Mouse (Mus musculus): ENCODE data around the gene Mical3.

The Mical3 gene

GRCm38 (mm10) chr6:121062891-121063408 lies 67.8 kb downstream of the Mical3 start:
- in situ Hi-C loops (cut with MboI; ENCODE audit: unreplicated experiment in 2 of 2): loop anchor here (5.0 to 10.0 kb wide), 2 partner anchors 44 to 52 kb away; no protein-coding TSS in a partner anchor

- in situ Hi-C loops (cut with MboI; ENCODE audit: unreplicated experiment in 2 of 2): no loop called here
These were observed 72.8 kb downstream of the Mical3 start for GRCm38 (mm10) chr6:121058039-121058438.

- in situ Hi-C loops (cut with MboI; ENCODE audit: unreplicated experiment in 2 of 2): no loop called here
These were observed 73.4 kb downstream of the Mical3 start for GRCm38 (mm10) chr6:121057181-121057956.

GRCm38 (mm10) chr6:121055496-121055895 lies 75.3 kb downstream of the Mical3 start:
- in situ Hi-C loops (cut with MboI; ENCODE audit: unreplicated experiment in 2 of 2): no loop called here

- in situ Hi-C loops (cut with MboI; ENCODE audit: unreplicated experiment in 2 of 2): no loop called here
These were observed 75.9 kb downstream of the Mical3 start for GRCm38 (mm10) chr6:121054908-121055307.

- in situ Hi-C loops (cut with MboI; ENCODE audit: unreplicated experiment in 2 of 2): no loop called here
These were observed 76.5 kb downstream of the Mical3 start for GRCm38 (mm10) chr6:121054340-121054739.

GRCm38 (mm10) chr6:121053585-121054112 lies 77.2 kb downstream of the Mical3 start:
- in situ Hi-C loops (cut with MboI; ENCODE audit: unreplicated experiment in 2 of 2): no loop called here

- in situ Hi-C loops (cut with MboI; ENCODE audit: unreplicated experiment in 2 of 2): no loop called here
These were observed 78.7 kb downstream of the Mical3 start for GRCm38 (mm10) chr6:121051972-121052629.

- in situ Hi-C loops (cut with MboI; ENCODE audit: unreplicated experiment in 2 of 2): no loop called here
These were observed 79.4 kb downstream of the Mical3 start for GRCm38 (mm10) chr6:121051411-121051810.

GRCm38 (mm10) chr6:121048696-121049095 lies 82.1 kb downstream of the Mical3 start:
- in situ Hi-C loops (cut with MboI; ENCODE audit: unreplicated experiment in 2 of 2): no loop called here

- in situ Hi-C loops (cut with MboI; ENCODE audit: unreplicated experiment in 2 of 2): no loop called here
These were observed 85.3 kb downstream of the Mical3 start for GRCm38 (mm10) chr6:121045345-121046080.

GRCm38 (mm10) chr6:121043434-121044189 lies 87.2 kb downstream of the Mical3 start:
- in situ Hi-C loops (cut with MboI; ENCODE audit: unreplicated experiment in 2 of 2): no loop called here

- in situ Hi-C loops (cut with MboI; ENCODE audit: unreplicated experiment in 2 of 2): no loop called here
These were observed 91.1 kb downstream of the Mical3 start for GRCm38 (mm10) chr6:121039719-121040118.

GRCm38 (mm10) chr6:121039286-121039685 lies 91.5 kb downstream of the Mical3 start:
- in situ Hi-C loops (cut with MboI; ENCODE audit: unreplicated experiment in 2 of 2): no loop called here

- in situ Hi-C loops (cut with MboI; ENCODE audit: unreplicated experiment in 2 of 2): no loop called here
These were observed 93.7 kb downstream of the Mical3 start for GRCm38 (mm10) chr6:121037086-121037485.

GRCm38 (mm10) chr6:121035929-121036328 lies 94.9 kb downstream of the Mical3 start:
- in situ Hi-C loops (cut with MboI; ENCODE audit: unreplicated experiment in 2 of 2): no loop called here

- in situ Hi-C loops (cut with MboI; ENCODE audit: unreplicated experiment in 2 of 2): no loop called here
These were observed 95.5 kb downstream of the Mical3 start for GRCm38 (mm10) chr6:121035268-121035667.

GRCm38 (mm10) chr6:121033250-121033649 lies 97.5 kb downstream of the Mical3 start:
- in situ Hi-C loops (cut with MboI; ENCODE audit: unreplicated experiment in 2 of 2): no loop called here

- in situ Hi-C loops (cut with MboI; ENCODE audit: unreplicated experiment in 2 of 2): no loop called here
These were observed 99.4 kb downstream of the Mical3 start for GRCm38 (mm10) chr6:121031370-121031769.

Data from v-Abl transformed pro-B cells (cell line).